In the genomic region with DNA sequence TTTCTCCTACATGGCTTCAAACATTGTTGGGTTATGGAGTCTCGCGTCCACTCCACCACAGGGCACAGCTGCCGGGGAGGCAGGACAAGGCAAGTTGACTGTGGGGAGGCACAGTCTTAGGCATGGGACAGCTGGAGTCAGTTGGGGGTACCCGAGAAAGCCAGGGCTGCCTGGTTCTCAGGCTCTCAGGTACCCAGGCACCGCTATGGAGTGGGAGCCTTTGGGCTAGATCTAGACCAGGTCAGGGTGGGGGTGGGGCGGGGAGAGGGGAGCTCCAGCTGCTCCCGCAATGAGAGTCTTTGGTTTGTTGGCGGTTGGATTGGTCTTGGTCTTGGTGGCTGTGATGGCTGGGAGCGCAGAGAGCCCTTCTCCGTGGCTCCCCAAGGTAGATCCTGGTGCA, we compare ENCODE assay signal across 24 mouse cellular contexts.
"Had no signal": no experiment of that assay in that cellular context is flagged by ENCODE, and none has a peak within 500 bp of the region (broad histone marks: within the 10 kb centered on the region; RNA-seq: fewer than 3 reads in every experiment).

No protein-coding gene starts in this region.

- H3K4me2 ChIP-seq: heart, embryonic 12.5 days; hindbrain, embryonic 12.5 days; hindbrain, embryonic 15.5 days; intestine, embryonic 15.5 days; limb, embryonic 12.5 days; liver, embryonic 11.5 days had no signal

- H3K4me3 ChIP-seq: gastrocnemius, adult 2 months; heart, embryonic 10.5 days; heart, embryonic 12.5 days; hindbrain, embryonic 12.5 days; hindbrain, embryonic 15.5 days; intestine, embryonic 15.5 days; layer of hippocampus, adult 2 months; left cerebral cortex, adult 2 months; limb, embryonic 10.5 days; limb, embryonic 12.5 days had no signal

- ATAC-seq: inflammation-experienced regulatory T-cells, adult 6 months; intestine, embryonic 15.5 days; intestine, postnatal 0 days had no signal

- H3K36me3 ChIP-seq: heart, embryonic 10.5 days; heart, embryonic 12.5 days; hindbrain, embryonic 12.5 days; hindbrain, embryonic 15.5 days; intestine, embryonic 15.5 days; limb, embryonic 10.5 days; limb, embryonic 12.5 days had no signal

- H3K4me1 ChIP-seq: heart, embryonic 10.5 days; heart, embryonic 12.5 days; hindbrain, embryonic 12.5 days; hindbrain, embryonic 15.5 days; intestine, embryonic 15.5 days; limb, embryonic 10.5 days; limb, embryonic 12.5 days had no signal

- H3K27ac ChIP-seq: gastrocnemius, adult 2 months; heart, embryonic 10.5 days; hindbrain, embryonic 12.5 days; hindbrain, embryonic 15.5 days; intestine, embryonic 15.5 days; layer of hippocampus, adult 2 months; left cerebral cortex, adult 2 months; limb, embryonic 10.5 days; limb, embryonic 12.5 days had no signal

- DNase-seq: gastrocnemius, adult 2 months; gastrocnemius, postnatal 10 days; gastrocnemius, postnatal 25 days; heart, adult 18-20 months; heart, postnatal 10 days; heart, postnatal 4 days; kidney, adult 18-20 months; kidney, adult 8-10 months; kidney, postnatal 10 days; kidney, postnatal 25 days; kidney, postnatal 4 days; liver had no signal

- H3K9ac ChIP-seq: heart, embryonic 12.5 days; hindbrain, embryonic 12.5 days; hindbrain, embryonic 15.5 days; intestine, embryonic 15.5 days; limb, embryonic 12.5 days had no signal

- H3K9me3 ChIP-seq: heart, embryonic 10.5 days; heart, embryonic 12.5 days; hindbrain, embryonic 12.5 days; hindbrain, embryonic 15.5 days; intestine, embryonic 15.5 days; limb, embryonic 10.5 days; limb, embryonic 12.5 days had no signal

- H3K27me3 ChIP-seq: heart, embryonic 12.5 days; hindbrain, embryonic 12.5 days; hindbrain, embryonic 15.5 days; intestine, embryonic 15.5 days; limb, embryonic 12.5 days had no signal
